Mouse (Mus musculus) lung, adult 2 months (tissue): ENCODE results near the gene Vmn2r4.
"Not testable (repeated sequence)": the region's sequence is repeated elsewhere in the genome, so short reads cannot be mapped to it uniquely, and the experiment has no call there.

ENCODE experiments used
- CTCF ChIP-seq: fragments of 200-500 bp; IDR thresholded peaks from 2 replicates; pipeline ENCODE4 v1.5.1; 2011; ENCODE audit warnings: mild to moderate bottlenecking, low read length, control low read depth; ENCODE audit not compliant: insufficient read depth
- POLR2A ChIP-seq: fragments of 200-500 bp; IDR thresholded peaks from 2 replicates; pipeline ENCODE4 v1.6.1; 2011; ENCODE audit warnings: low read depth, mild to moderate bottlenecking, control low read depth, low read length, borderline replicate concordance; ENCODE audit errors: extremely low read depth

DNA sequence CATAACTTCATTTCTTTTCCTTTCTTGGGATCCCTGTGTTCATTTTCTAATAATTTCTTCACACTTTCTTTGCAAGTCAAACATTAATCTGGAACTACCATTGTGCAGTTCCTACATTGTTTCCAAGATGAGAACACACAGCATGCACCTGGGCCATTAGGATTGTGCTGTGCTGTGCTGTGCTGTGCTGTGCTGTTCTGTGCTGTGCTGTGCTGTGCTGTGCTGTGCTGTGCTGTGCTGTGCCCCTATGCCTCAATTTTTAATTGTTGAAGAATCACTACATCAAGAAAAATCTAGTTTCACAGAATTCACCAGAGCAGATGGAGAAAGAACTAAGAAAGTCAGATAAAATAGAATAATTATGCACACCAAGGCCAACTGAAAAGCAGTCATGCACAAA lies 915 bp downstream of the Vmn2r4 start:
- TF ChIP-seq POLR2A, CTCF: not testable (repeated sequence)
